Mouse (Mus musculus) induced T-regulatory cell, adult 2 months (primary cell): Measurements from ENCODE around the gene Usf1.

ENCODE experiments used
- DNase-seq: peaks from one replicate; pipeline ENCODE4 v3.0.0-alpha.2; 2012; ENCODE audit warnings: low read depth

Gene Usf1

GRCm38 (mm10) chr1:171452923-171453322 lies 41.8 kb downstream of the Usf1 start:
- DNase-seq: no peak

- no peak for DNase-seq
Observed at GRCm38 (mm10) chr1:171454926-171455325, 43.8 kb downstream of the Usf1 start.

- DNase-seq: no peak
Observed at GRCm38 (mm10) chr1:171457568-171457967, 46.5 kb downstream of the Usf1 start.

- DNase-seq: no peak
Observed at GRCm38 (mm10) chr1:171459791-171460190, 48.7 kb downstream of the Usf1 start.

GRCm38 (mm10) chr1:171460551-171461503 lies 49.7 kb downstream of the Usf1 start:
- no peak for DNase-seq

GRCm38 (mm10) chr1:171463133-171463532 lies 52.0 kb downstream of the Usf1 start:
- DNase-seq: no peak

- no peak for DNase-seq
Observed at GRCm38 (mm10) chr1:171465749-171466412, 54.8 kb downstream of the Usf1 start.

- DNase-seq: no peak
Observed at GRCm38 (mm10) chr1:171466565-171466964, 55.5 kb downstream of the Usf1 start.
